Mouse (Mus musculus): ENCODE data around the gene Osgin1.

Osgin1 gene

GRCm38 (mm10) chr8:119424199-119424733 lies 9.7 kb upstream of the Osgin1 start:
- DNase-seq, result no peak

- DNase-seq, result no peak
Measured at GRCm38 (mm10) chr8:119424740-119425139, 9.2 kb upstream of the Osgin1 start.

DNA sequence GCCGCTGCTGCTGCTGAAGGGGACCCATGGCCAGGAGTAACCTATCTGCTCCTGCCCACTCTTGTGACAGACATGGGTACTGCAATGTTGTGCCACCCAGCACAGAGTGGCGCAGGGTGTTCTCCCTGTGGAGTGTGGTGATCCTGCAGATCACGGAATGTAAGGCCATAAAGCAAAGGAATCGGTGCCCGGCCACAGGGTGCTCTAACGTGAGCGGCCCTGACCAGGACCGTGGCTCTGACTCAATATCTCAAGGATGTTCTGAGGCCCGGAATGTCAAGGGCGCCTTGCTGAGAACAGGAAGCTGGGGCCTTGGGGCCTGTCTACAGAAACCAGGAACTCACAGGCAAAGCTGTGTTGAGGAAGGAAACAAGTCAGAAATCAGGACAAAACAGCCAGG lies 8.4 kb upstream of the Osgin1 start:
- no peak for DNase-seq

DNA sequence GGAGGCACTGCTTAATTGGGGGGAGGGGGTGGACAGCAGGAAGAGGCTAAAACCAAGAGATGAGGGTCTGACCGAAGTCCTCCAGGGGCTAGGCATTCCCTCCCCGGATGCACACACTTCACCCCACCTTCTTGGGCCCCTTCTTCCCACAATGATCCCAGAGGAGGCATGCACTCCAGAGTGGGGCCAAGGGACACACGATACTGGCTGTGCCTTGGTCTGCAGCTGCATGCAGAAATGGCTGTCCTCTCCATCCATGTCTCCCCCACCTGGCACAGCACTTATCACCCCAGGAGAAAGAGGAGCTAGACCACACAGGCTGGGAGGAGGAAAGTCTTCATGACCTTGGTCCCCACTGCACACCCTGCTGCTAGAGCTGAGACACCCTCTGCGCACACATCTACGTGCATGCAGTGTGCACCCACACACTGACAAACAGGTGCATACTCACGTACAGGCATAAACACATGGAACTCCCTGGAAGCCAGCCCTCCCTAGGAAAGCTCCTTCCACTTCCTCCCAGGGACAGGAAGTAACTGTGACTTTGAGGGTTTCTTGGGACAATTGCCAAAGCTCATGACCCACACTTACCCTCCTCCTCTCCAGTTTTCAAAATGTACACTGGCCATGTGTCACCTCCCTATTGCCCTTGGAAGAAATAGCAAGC lies 7.7 kb upstream of the Osgin1 start:
- DNase-seq, result no peak

GRCm38 (mm10) chr8:119427634-119428349 lies 6.1 kb upstream of the Osgin1 start:
- DNase-seq, result no peak

DNA sequence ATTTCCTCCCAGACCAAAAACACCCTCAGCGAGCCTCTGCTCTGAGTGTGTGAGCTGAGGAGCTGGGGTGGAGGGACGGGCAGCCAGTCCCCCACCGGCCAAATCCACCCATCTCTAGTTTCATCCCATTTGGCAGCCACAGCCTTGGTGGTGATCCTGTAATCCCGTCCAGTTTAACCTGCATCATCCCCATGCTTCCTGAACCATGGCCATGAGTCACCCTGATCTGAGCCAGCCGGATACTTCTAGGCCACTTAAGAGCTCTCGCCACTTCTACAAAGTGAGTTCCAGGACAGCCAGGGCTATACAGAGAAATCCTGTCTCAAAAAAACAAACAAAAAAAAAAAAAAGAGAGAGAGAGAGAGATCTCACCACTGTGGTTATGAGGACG lies 5.6 kb upstream of the Osgin1 start:
- no peak for DNase-seq

- DNase-seq, result no peak
Measured at GRCm38 (mm10) chr8:119428766-119429327, 5.1 kb upstream of the Osgin1 start.

- peak; percentile 65 for DNase-seq
Measured at GRCm38 (mm10) chr8:119429552-119429951, 4.4 kb upstream of the Osgin1 start.

- DNase-seq, result no peak
Measured at GRCm38 (mm10) chr8:119430250-119430649, 3.7 kb upstream of the Osgin1 start.

- no peak for DNase-seq
Measured at GRCm38 (mm10) chr8:119430690-119431089, 3.2 kb upstream of the Osgin1 start.

GRCm38 (mm10) chr8:119432372-119432771 lies 1.6 kb upstream of the Osgin1 start:
- no peak for DNase-seq

GRCm38 (mm10) chr8:119434569-119434968 lies 645 bp downstream of the Osgin1 start:
- no peak for DNase-seq

DNA sequence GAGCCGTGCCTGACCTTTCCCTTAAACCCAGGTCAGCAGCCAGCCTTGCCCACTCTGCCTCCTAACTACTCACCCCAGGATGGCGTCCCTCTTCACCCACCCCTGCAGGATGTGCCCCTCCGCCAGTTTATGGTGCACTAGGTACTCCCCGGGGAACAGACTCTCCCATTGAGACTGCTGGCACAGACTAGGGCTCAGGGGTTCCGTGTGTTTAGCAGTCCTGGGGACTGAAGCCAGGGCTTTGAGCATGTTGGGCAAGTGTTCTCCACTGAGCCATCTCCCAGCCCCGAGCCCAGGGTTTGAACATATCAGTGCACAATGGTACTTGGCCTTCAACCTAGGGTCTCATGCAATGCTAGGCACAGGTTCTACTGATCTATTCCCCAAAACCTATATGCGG lies 1.6 kb downstream of the Osgin1 start:
- peak; percentile 3 for DNase-seq

DNA sequence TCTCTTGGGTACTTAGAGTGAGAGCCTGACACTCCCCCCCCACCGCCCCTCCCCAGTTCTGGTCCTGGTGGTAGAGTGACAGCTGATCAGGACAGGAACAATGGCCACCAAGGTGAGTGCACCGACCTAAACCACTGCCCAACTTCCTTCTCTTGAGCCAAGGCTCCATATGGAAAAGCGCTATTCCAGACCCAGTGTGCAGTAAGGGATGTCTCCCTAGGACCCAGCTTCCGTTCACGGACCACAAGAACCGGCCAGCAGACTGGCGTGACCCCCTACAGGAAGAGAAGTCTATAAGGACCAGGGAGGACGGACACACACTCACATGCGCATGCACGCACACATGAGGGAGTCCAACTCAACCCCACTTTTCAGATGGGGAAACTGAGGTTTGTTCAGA lies 2.4 kb downstream of the Osgin1 start:
- no peak for DNase-seq

- peak; percentile 93 for DNase-seq
Measured at GRCm38 (mm10) chr8:119436933-119437332, 3.0 kb downstream of the Osgin1 start.

GRCm38 (mm10) chr8:119437506-119437905 lies 3.6 kb downstream of the Osgin1 start:
- DNase-seq, result peak; percentile 61

GRCm38 (mm10) chr8:119438876-119439275 lies 5.0 kb downstream of the Osgin1 start:
- DNase-seq, result no peak

- DNase-seq, result no peak
Measured at GRCm38 (mm10) chr8:119439424-119439823, 5.5 kb downstream of the Osgin1 start.

DNA sequence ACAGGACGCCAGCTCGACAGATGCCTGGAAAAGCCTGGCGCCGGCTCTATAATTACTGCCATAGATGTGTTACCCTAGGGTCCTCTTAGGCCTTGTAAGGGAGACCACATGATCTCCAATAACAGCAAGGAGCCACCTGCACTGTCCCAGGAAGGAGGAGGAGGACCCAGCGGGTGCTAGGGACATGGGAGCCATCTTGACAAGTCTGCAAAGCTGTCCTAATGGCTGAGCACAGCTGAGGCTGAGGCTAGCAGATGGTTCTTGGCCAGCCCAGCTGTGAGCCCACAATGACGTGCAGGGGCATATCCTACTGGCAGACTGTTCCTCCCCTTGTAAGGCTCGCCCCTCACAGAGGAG lies 5.9 kb downstream of the Osgin1 start:
- DNase-seq, result no peak

DNA sequence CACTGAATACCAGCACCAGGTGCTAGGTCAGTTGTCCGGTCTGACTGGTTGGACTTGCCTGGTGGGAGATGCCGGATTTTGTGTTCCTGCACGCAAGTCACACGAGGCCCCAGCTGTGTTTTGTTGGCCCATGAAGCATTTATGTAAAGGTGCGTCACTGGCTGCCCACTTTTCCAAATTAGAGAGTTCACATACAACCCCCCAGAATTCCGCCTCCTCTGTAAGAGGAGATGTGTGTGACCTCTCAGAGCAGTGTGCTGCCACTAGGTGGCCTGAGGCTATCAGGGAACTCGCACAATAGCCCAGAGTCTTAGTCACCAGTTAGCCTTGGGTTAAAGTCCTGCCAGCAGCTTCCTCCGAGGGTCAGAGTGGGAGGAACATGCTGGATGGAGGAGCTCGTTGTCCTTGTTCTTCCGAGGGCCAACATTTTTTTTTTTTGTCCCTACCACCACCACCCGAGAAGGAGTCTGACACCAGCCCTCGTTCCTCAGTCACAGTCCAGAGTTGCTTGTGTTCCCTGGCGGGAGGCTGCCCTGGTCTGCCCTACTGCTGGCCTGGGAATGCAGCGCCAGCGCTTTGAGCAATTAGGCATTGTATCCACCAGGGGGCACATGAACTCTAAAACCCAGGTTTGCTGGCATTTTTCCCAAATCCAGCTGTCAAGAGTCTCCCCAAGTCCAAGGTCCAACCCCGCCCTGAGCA lies 6.5 kb downstream of the Osgin1 start:
- peak; percentile 89 for DNase-seq

GRCm38 (mm10) chr8:119440952-119441270 lies 7.0 kb downstream of the Osgin1 start:
- DNase-seq, result no peak

DNA sequence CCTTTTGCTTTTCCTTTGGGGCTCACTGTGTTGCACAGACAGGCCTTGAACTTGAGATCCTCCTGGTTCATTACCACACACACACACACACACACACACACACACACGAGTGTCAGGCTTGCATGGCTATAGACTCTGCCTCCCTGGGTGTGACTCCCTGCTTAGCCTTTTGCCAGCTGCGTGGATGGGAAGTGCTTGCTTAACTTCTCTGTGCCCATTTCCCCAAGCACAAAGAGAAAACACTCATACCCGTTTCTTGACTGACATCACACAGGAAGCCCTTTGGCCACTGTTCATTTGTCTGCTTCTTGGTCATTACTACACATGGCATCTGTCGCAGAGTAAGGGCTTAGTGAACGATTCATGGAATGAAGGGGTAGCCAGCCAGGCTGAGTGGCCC lies 8.1 kb downstream of the Osgin1 start:
- no peak for DNase-seq

DNA sequence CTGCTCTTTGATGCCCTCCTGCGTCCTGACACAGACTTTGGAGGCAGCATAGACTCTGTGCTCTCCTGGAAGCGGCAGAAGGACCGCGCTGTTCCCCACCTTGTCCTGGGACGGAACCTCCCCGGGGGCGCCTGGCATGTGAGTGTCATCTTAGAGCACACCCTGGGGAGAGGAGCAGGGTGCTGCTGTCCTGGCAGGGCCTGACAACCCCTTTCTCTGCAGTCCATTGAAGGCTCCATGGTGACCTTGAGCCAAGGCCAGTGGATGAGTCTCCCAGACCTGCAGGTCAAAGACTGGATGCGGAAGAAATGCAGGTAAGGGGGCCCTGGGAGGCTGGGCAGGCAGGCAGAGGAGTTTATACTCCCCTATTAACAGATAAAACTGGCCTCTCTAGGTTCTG lies 9.0 kb downstream of the Osgin1 start:
- DNase-seq, result no peak

Measured in kidney, adult 18-20 months (tissue).